ENCODE assay signal across 9 mouse cellular contexts in the genomic region with DNA sequence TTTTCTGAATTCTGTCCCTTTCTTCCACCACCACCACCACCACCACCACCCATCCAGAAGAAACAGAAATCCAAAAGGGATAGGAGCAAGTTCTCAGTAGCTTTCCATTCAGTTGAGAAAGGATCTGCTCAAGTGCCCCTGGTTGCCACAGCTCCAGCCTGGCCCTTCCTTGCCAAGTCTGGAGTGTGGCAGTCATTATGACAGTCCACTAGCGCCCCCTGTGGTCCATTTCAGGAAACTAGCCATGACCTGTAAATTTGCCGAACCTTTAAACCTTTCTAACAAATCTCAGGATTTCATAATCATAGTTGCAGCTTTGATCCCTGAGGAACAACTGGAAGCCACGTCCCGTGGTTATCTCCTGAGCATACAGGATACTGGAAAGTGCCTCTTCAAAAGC.
DNase-seq lines count a peak whose midpoint lies in the region; TF ChIP-seq lines count a peak whose summit lies in the region.
"Had no signal": no experiment of that assay in that cellular context is flagged by ENCODE, and none has a peak within 500 bp of the region (broad histone marks: within the 10 kb centered on the region; RNA-seq: fewer than 3 reads in every experiment).

No protein-coding gene starts in this region.

- peak; percentile 91 for TF ChIP-seq RAD21 in CH12.LX (IDR thresholded peaks at IDR 0.05; ENCODE audit: low read depth, low read length)

- WGBS in embryonic facial prominence, embryonic 10.5 days = 13% methylated on average over 4 of the region's 4 CpGs

- no peaks in the 10 kb centered on the region for H3K4me1 ChIP-seq in CH12.LX (ENCODE audit: control insufficient read depth in 1 of 2, insufficient read depth in 2 of 2)
- peaks cover 12% of the 10 kb centered on the region for H3K4me1 ChIP-seq in embryonic facial prominence, embryonic 10.5 days
- H3K4me1 ChIP-seq: limb, embryonic 12.5 days had no signal

- H3K27ac ChIP-seq in CH12.LX (ENCODE audit: insufficient read depth, low read depth) = no peak overlapping the region
- no peak overlapping the region for H3K27ac ChIP-seq in embryonic facial prominence, embryonic 10.5 days (replicated peaks)
- H3K27ac ChIP-seq: limb, embryonic 12.5 days had no signal

- intact Hi-C loops in heart, postnatal 10 days (cut with DNase I) = loop anchor here (1.0 to 10.0 kb wide), 5 partner anchors 330 to 752 kb away; a partner anchor contains a TSS

- H3K4me3 ChIP-seq in CH12.LX (replicated peaks in 1 of 3; ENCODE audit: low read depth in 2 of 3, low read length in 2 of 3, poor library complexity in 1 of 3) = no peak overlapping the region
- no peak overlapping the region for H3K4me3 ChIP-seq in embryonic facial prominence, embryonic 10.5 days
- H3K4me3 ChIP-seq: limb, embryonic 12.5 days had no signal

- H3K79me2 ChIP-seq in CH12.LX (replicated peaks; ENCODE audit: control insufficient read depth, extremely low read depth, insufficient read depth, poor library complexity, severe bottlenecking) = no peaks in the 10 kb centered on the region

- TF ChIP-seq CTCF in CH12.LX (conservative IDR thresholded peaks at IDR 0.05 in 1 of 2, IDR thresholded peaks at IDR 0.05 in 1 of 2; ENCODE audit: low read depth in 2 of 2, low read length in 2 of 2) = peak; percentile 65 to 88

- no peaks in the 10 kb centered on the region for H3K36me3 ChIP-seq in CH12.LX (replicated peaks in 1 of 2; ENCODE audit: control insufficient read depth in 1 of 2, insufficient read depth in 1 of 2, low read length in 1 of 2)
- H3K36me3 ChIP-seq in embryonic facial prominence, embryonic 10.5 days (replicated peaks) = no peaks in the 10 kb centered on the region
- H3K36me3 ChIP-seq: limb, embryonic 12.5 days had no signal

- H3K9me3 ChIP-seq in CH12.LX (replicated peaks; ENCODE audit: low read length) = peaks cover 5% of the 10 kb centered on the region
- H3K9me3 ChIP-seq in embryonic facial prominence, embryonic 10.5 days = no peaks in the 10 kb centered on the region

- TF ChIP-seq EP300 in CH12.LX (IDR thresholded peaks at IDR 0.05; ENCODE audit: low read length) = no peak

- no peaks in the 10 kb centered on the region for H3K27me3 ChIP-seq in CH12.LX (replicated peaks)
- H3K27me3 ChIP-seq in embryonic facial prominence, embryonic 10.5 days (replicated peaks; ENCODE audit: low read depth, poor library complexity, severe bottlenecking) = no peaks in the 10 kb centered on the region
- H3K27me3 ChIP-seq: limb, embryonic 12.5 days had no signal

- dilution Hi-C loops in CH12.LX (cut with MboI; ENCODE audit: extremely low pct_ligation_motif_present, extremely low pct_unique_long_range_greater_than_20kb, low sequenced_read_pairs) = no loop called here

- peak; percentile 73 for DNase-seq in CH12.LX (ENCODE audit: extremely low read depth)
- DNase-seq in adrenal gland, postnatal 25 days = peak; percentile 84
- peak; percentile 82 for DNase-seq in embryonic facial prominence, embryonic 10.5 days (ENCODE audit: low spot score)
- DNase-seq in heart, postnatal 10 days = peak; percentile 72 to 86
- DNase-seq in kidney, postnatal 36 days = peak; percentile 71 to 88
- DNase-seq in lung, adult 18-20 months = peak; percentile 81 to 86
- peak; percentile 69 for DNase-seq in ovary, postnatal 10 days (ENCODE audit: low spot score)
- peak; percentile 51 for DNase-seq in thymus, postnatal 25 days

- in situ Hi-C loops in CH12.LX (cut with MboI; ENCODE audit: low pct_ligation_motif_present, low pct_unique_long_range_greater_than_20kb, low sequenced_read_pairs) = loop anchor here (25.0 kb wide), 1 partner anchor 742 kb away; no protein-coding TSS in a partner anchor

- no peak overlapping the region for H3K4me2 ChIP-seq in CH12.LX (ENCODE audit: insufficient read depth, low read depth, poor library complexity, severe bottlenecking)
- H3K4me2 ChIP-seq: limb, embryonic 12.5 days had no signal

- no peak for TF ChIP-seq POLR2A in CH12.LX (IDR thresholded peaks at IDR 0.05; ENCODE audit: low read depth, low read length)

- no peak overlapping the region for H3K9ac ChIP-seq in CH12.LX (ENCODE audit: insufficient read depth, low read depth)
- H3K9ac ChIP-seq: limb, embryonic 12.5 days had no signal

TF ChIP-seq in CH12.LX, 34 proteins besides CTCF, POLR2A, EP300 and RAD21:
- TF ChIP-seq ELF1 (IDR thresholded peaks at IDR 0.05; ENCODE audit: low read depth, low read length) = 0 out of 2 replicates have a peak, but pooled peaks have one; percentile 20
- no peak for TF ChIP-seq ZNF384 (IDR thresholded peaks at IDR 0.05; ENCODE audit: low read depth, low read length)
- peak; percentile 68 for TF ChIP-seq SMC3 (IDR thresholded peaks at IDR 0.05; ENCODE audit: low read depth, low read length)
- no peak for TF ChIP-seq GABPA (IDR thresholded peaks at IDR 0.05; ENCODE audit: insufficient replicate concordance, low read depth, low read length)
- TF ChIP-seq TCF12 (IDR thresholded peaks at IDR 0.05; ENCODE audit: low read depth, low read length) = no peak
- no peak for TF ChIP-seq MEF2A (IDR thresholded peaks at IDR 0.05; ENCODE audit: borderline replicate concordance, low read depth, low read length)
- TF ChIP-seq ZKSCAN1 (IDR thresholded peaks at IDR 0.05; ENCODE audit: borderline replicate concordance, low read depth, low read length) = no peak
TF ChIP-seq in CH12.LX: peak in this region for 2.
